Comparison of ENCODE assay signal across 7 mouse cellular contexts in genomic region chr10:10688907-10689667, GRCm38 (mm10). TPM values are rescaled to one million over a fixed set of nuclear protein-coding genes. Genes with fewer than 3 reads are reported as not detected.
DNase-seq lines count a peak whose midpoint lies in the region; ATAC-seq and TF ChIP-seq lines count a peak whose summit lies in the region.

No protein-coding gene starts in this region.

- H3K4me3 ChIP-seq in lung, embryonic 14.5 days (ENCODE audit: low read depth, low read length): peak overlapping the region; percentile 38
- peak overlapping the region; percentile 42 for H3K4me3 ChIP-seq in limb, embryonic 14.5 days (replicated peaks; ENCODE audit: low read length)

- no peak for TF ChIP-seq POLR2A in limb, embryonic 14.5 days (IDR thresholded peaks at IDR 0.05; ENCODE audit: borderline replicate concordance, extremely low read depth, insufficient read depth, insufficient read length)

- H3K36me3 ChIP-seq in lung, embryonic 14.5 days (ENCODE audit: insufficient read depth): no peaks in the 10 kb centered on the region
- H3K36me3 ChIP-seq in limb, embryonic 14.5 days (ENCODE audit: control insufficient read depth, insufficient read depth, low read length): no peaks in the 10 kb centered on the region

- peak overlapping the region; percentile 88 for H3K4me2 ChIP-seq in lung, embryonic 14.5 days
- peak overlapping the region; percentile 90 for H3K4me2 ChIP-seq in limb, embryonic 14.5 days (replicated peaks; ENCODE audit: low read depth, low read length, severe bottlenecking)

- H3K27ac ChIP-seq in lung, embryonic 14.5 days (ENCODE audit: low read depth): no peak overlapping the region
- H3K27ac ChIP-seq in limb, embryonic 14.5 days (replicated peaks; ENCODE audit: low read depth, low read length): no peak overlapping the region

- H3K9me3 ChIP-seq in lung, embryonic 14.5 days (ENCODE audit: low read depth, low read length): no peaks in the 10 kb centered on the region
- H3K9me3 ChIP-seq in limb, embryonic 14.5 days (ENCODE audit: control insufficient read depth, low read length): no peaks in the 10 kb centered on the region

- peak overlapping the region; percentile 38 for H3K9ac ChIP-seq in lung, embryonic 14.5 days
- H3K9ac ChIP-seq in limb, embryonic 14.5 days (ENCODE audit: low read depth, low read length, severe bottlenecking): peak overlapping the region; percentile 54

- H3K27me3 ChIP-seq in lung, embryonic 14.5 days (ENCODE audit: insufficient read depth, low read length): no peaks in the 10 kb centered on the region
- no peaks in the 10 kb centered on the region; the same call in 1 of the 2 replicates for H3K27me3 ChIP-seq in limb, embryonic 14.5 days (ENCODE audit: control insufficient read depth, insufficient read depth, low read length)

- ATAC-seq in lung, embryonic 14.5 days (ENCODE audit: insufficient read depth): peak; percentile 73; the same call in 1 of the 2 replicates
- peak; percentile 53 for ATAC-seq in limb, embryonic 14.5 days (ENCODE audit: low FRiP score, low read depth)
- ATAC-seq in neutrophil, adult 5-6 weeks (ENCODE audit: extremely low read depth, insufficient number of reproducible peaks, low FRiP score, poor library complexity, severe bottlenecking): 0 out of 2 replicates have a peak, but pooled peaks have one; percentile 13

- WGBS in lung, embryonic 14.5 days: 2% methylated on average over 35 of the region's 35 CpGs
- 2% methylated on average over 31 of the region's 35 CpGs for WGBS in limb, embryonic 14.5 days

- TF ChIP-seq CTCF in lung, embryonic 14.5 days (IDR thresholded peaks at IDR 0.05; ENCODE audit: low read depth): no peak

- DNase-seq in lung, embryonic 14.5 days: peak; percentile 44
- DNase-seq in lung, postnatal 14 days: no peak
- DNase-seq in embryo, embryonic 10.5 days (ENCODE audit: low spot score): peak; percentile 15
- DNase-seq in heart, postnatal 14 days: peak; percentile 3 to 5
- DNase-seq in limb, embryonic 14.5 days (ENCODE audit: low spot score): peak; percentile 9
- no peak for DNase-seq in T-cell, adult 2 months (ENCODE audit: low spot score)

- no peaks in the 10 kb centered on the region for H3K4me1 ChIP-seq in lung, embryonic 14.5 days (ENCODE audit: insufficient read depth)
- 0 out of 2 replicates have a peak, but pooled peaks cover 6% of the 10 kb centered on the region for H3K4me1 ChIP-seq in limb, embryonic 14.5 days (ENCODE audit: control insufficient read depth, insufficient read depth, low read length)

- intact Hi-C loops in heart, postnatal 14 days (cut with DNase I): no loop called here

RNA-seq across cellular contexts. Expression of gene Gm10944, which starts 7.9 kb away (rescaled TPM):
- polyA plus RNA-seq in lung, embryonic 14.5 days (2014; fragmentation: Nextera tagmentation; extraction: Ambion mirVana): not detected in 2 replicates
- total RNA-seq in heart, postnatal 14 days (2021): not detected
- polyA plus RNA-seq in limb, embryonic 14.5 days (2012; rRNA removed): not detected in 2 replicates
- not detected in 2 replicates for polyA plus RNA-seq in limb, embryonic 14.5 days (2014; fragmentation: Nextera tagmentation; extraction: Ambion mirVana)
- not detected in 2 replicates for total RNA-seq in neutrophil, adult 5-6 weeks (2017)

Comparison
In these comparisons a context has a peak if more than half of its experiments do, and no peak if none do; other contexts are left out.
1. DNase-seq: peak in lung, embryonic 14.5 days (single experiment), embryo, embryonic 10.5 days (single experiment), heart, postnatal 14 days (2 of 2) and limb, embryonic 14.5 days (single experiment); none in lung, postnatal 14 days (single experiment) and T-cell, adult 2 months (single experiment).
2. ATAC-seq: peak in every context shown above with its lines; median percentile 73 in lung, embryonic 14.5 days; 53 in limb, embryonic 14.5 days; 13 in neutrophil, adult 5-6 weeks.